Mouse (Mus musculus) right cerebral cortex, postnatal 14 days (tissue): ENCODE results near the gene Pias1.

Experiments used
- DNase-seq: peaks from one replicate; pipeline ENCODE4 v3.0.0; 2022

Pias1 gene

DNA sequence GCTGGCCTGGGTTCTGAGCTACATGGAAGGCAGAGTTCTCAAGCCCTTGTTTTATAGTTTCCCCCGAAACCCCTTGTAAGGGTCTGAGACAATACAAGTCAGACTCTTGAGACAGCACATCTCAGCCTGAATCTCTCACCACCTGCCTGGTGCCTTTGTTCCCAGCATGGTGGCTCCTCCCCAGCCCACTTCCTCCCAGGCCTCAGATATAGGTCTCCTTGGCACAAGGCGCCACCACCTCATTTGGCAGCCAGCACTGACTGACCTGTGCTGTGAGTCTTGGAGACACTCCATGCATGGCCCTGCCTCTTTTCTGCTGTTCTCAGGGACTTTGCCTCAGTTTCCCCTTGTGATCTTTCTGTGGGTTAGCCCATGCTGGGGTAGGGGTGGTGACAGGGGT is 136.2 kb downstream of the Pias1 start:
- no peak for DNase-seq

DNA sequence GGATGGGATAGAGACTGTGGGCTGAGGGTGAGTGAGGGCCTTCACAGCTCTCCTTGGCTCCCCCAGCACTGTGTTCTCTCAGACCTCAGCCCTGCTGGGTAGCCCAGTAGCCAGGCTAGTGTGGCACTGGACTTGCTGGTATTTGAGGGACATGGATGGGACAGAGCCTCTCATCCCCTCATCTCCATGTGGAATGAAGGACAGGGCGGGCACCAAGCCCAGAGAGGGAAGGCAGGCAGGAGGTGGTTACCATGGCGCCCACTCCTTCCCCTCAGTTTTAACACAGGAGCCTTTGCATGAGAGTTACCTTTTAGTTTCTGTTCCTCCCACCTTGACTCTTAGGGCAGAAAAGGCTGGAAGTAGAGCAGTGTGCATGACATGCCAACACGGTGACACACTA is 139.1 kb downstream of the Pias1 start:
- DNase-seq: no peak

DNA sequence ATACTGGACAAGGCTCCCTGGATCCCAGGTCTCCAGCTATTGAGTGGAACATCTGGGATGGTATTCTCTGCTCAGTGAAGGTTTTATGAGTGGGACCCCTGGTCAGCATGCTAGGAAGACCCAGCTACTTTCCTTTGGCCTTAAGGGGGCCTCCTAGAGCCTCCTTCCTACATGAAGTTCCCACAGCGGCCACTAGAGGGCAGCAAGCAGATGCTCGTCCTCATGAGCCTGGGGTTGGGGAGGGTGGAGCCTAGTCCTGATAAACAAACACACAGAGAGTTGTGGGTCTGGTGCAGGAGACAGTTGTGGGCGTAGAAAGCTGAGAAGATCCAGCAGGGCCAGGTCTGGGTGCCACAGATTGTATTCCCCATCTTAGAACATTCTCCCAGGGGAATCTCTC is 140.0 kb downstream of the Pias1 start:
- peak; percentile 89 for DNase-seq

GRCm38 (mm10) chr9:62844461-62844860 is 143.3 kb downstream of the Pias1 start:
- no peak for DNase-seq

DNA sequence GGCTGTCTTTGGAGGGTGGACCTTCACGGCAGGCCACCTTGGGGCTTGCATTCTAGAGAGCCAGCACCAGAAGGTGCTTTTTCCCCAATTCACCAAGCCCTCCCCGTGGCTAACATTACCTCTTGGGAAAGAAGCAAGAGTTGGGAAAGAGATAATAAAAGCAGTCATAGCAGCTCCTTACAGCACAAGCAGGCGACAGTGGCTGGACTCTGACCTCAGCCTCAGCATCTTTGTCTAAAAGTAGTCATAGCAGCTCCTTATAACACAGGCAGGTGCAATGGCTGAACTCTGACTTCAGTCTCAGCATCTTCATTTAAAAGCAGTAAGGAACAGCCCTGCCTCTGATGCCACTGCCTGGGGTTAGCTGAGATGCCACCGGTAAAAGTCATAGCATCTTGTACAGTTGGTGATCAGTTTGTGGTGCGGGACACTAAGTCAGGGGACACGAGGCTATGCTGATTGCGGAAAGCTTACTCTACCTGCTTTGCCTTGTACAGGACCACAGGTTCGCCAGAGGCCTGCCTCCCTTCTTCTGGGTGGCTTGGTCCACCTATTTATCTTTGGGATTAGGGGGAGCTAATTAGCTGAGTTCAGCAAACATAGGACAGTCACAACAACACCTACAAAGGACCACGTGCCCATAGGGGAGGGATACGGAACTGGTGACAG is 144.2 kb downstream of the Pias1 start:
- DNase-seq: no peak

DNA sequence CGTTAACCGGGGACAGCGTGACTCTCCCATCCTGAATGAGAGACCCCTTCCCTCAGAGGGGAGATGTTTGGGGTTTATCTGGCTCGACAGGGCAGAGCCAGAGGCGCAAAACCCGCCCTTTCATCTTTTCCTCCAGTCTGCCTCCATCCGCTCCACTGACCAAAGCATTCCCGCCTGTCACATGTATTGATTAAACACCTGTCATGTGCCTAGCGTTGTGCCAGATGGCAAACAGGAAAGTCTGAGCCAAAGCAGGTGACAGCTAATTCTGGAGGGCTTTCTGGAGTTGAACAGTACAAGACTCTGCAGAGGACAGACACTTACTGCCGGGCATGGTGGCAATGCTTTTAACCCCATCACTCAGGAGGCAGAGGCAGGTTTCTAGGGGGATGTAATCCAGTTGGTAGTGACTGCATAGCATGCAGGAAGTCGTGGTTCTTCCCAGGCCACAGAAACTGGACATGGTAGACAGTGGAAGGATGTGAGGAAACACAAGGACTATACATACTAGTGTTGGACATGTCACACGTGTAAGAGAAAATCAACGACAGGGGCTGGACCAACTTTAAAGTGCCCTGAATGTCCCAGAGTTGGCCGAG is 148.5 kb downstream of the Pias1 start:
- DNase-seq: no peak

DNA sequence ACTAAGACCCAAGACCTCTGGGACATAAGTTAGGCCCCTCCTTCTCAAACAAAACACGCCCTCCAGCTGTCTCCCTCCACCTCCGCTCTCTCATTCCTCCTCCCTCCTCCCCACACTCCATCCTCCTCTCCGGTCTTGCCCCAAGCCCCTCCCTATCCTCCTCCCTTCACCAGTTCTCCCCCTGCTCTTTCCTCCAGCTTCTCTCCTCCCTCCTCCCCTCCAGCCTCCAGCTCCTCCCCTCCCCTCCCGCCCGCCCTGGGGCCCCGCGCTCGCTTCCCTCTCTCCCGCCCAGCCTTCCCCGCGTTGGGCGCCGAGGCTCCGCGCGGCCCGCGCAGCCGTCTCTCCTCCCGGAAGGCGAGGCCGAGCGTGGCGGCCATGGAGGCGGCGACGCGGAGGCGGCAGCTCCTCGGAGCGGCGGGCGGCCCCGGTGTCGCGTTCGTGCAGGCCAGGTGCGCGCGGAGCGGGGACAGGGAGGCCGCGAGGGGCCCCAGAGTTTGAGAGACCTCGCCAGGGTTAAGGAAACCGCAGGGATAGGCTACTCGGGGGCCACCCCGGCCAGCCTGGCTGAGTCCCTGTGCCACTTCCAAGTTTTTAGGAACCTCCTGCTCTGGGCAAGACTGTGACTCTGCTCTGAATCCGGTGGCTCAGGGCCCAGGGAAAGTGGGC is 149.1 kb downstream of the Pias1 start, which contains the start of gene Cln6:
Gene Cln6, plus strand, starts transcription at position 280 of the 666 bp plus-strand sequence.
- DNase-seq: peak; percentile 62

GRCm38 (mm10) chr9:62838146-62838505 is 149.6 kb downstream of the Pias1 start:
- no peak for DNase-seq

- no peak for DNase-seq
Observed at GRCm38 (mm10) chr9:62837611-62838010, 150.1 kb downstream of the Pias1 start.

DNA sequence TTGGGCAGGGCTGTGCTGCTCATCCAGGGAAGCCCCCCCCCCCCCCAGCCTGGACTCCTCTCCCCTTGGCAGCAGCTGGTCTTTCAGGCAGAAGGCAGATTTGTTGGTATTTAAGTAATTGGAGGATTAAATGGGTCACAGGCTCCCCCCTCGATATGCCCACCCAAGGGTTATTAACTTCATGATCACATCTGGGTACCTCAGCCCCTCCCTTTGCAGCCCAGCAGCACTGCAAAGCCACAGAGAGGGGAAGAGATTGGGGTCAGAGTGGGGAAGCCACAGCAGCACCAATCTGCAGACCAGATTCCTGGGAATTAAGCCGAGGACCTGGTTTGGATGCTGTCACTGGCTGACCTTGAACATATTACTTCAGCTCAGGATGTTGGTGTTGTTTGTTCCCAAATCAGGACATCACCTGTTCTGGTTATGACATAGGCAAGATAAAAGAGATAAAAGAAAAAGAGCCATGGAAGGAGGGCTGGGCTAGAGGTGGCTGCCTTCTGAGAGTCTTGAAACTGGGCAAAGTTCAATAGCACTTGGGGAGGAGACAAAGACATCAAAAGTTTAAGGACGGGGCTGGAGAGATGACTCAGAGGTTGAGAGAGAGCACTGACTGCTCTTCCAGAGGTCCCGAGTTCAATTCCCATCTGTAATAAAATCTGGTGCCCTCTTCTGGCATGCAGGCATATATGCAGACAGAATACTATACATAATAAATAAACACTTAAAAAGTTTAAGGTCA is 151.8 kb downstream of the Pias1 start:
- DNase-seq: no peak

GRCm38 (mm10) chr9:62834906-62835305 is 152.8 kb downstream of the Pias1 start:
- no peak for DNase-seq

DNA sequence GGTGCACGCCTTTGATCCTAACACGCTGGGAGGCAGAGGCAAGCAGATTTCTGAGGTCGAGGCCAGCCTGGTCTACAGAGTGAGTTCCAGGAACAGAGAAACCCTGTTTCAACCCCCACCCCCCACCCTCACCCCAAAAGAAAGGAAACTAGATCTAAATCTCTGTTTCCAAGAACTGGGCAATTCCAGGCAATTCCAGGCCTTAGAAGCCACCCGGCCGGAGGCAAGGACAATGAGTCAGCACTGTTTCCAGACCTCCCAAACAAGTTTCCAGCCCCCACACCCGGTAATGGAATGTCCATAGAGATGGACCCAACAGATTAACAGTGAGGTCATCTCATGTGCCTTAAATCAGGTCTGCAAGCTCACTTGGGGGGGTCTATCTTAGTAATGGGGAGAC is 157.8 kb downstream of the Pias1 start:
- DNase-seq: no peak

DNA sequence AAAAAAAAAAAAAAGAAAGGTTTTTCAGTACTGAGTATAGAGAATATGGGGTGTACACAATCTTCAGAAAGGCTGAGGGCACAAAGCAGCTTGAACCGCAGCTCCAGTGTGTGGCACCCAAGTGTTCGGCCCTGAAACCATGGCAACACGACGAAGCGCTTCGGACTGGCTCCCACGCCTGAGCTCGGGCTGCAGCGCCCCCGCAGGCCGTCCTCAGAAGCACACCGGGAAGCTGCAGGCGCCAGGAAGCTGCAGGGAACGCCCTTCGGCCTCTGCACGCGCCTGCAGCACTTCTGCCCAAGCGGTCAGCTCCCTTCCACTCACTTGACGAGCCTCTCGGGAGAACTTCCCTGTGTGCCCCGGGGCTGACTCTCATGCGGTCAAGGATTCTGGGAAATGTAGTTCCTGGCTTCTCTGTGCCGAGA is 159.1 kb downstream of the Pias1 start:
- DNase-seq: peak; percentile 94
